Mouse (Mus musculus) olfactory bulb, adult 2 months (tissue): ENCODE measurements at regions not wholly inside any gene's neighbourhood (a gene's known extent, or its start where the extent isn't known, plus 50 kb on each side); places are given as distances from the start of the nearest gene placed in this dataset.

Experiments used
- CTCF ChIP-seq: fragments of 200-500 bp; IDR thresholded peaks from 2 replicates; pipeline ENCODE4 v1.5.1; 2012; ENCODE audit warnings: low read depth, mild to moderate bottlenecking, low read length, moderate library complexity; ENCODE audit not compliant: insufficient read depth
- POLR2A ChIP-seq: fragments of 200-500 bp; IDR thresholded peaks from 2 replicates; pipeline ENCODE4 v1.6.1; 2012; ENCODE audit warnings: mild to moderate bottlenecking, low read depth, low read length, moderate library complexity; ENCODE audit not compliant: insufficient read depth

- TF ChIP-seq POLR2A (no peak), CTCF (no peak)
Observed at GRCm38 (mm10) chr14:62008707-62009106, 283.7 kb upstream of the Rnaseh2b start.
